Mouse (Mus musculus) liver, postnatal 0 days (tissue): ENCODE measurements at regions not wholly inside any gene's neighbourhood (a gene's known extent, or its start where the extent isn't known, plus 50 kb on each side); places are given as distances from the start of the nearest gene placed in this dataset.

ENCODE experiments used
- CTCF ChIP-seq: sonication (generic); IDR thresholded peaks from 2 replicates; pipeline ENCODE4 v1.5.1; 2016; ENCODE audit warnings: antibody characterized with exemption, low read depth
- EP300 ChIP-seq: IDR thresholded peaks from 2 replicates; pipeline ENCODE4 v1.6.1; 2016; ENCODE audit warnings: antibody characterized with exemption, low read depth, mild to moderate bottlenecking

- no peak for TF ChIP-seq CTCF
- no peak for TF ChIP-seq EP300
These were observed 235.1 kb downstream of the Pik3r1 start for GRCm38 (mm10) chr13:101532913-101533312.
